Mouse (Mus musculus) ES-Bruce4 (cell line): Measurements from ENCODE around the gene Kmt5a. TPM values are rescaled to one million over a fixed set of nuclear protein-coding genes. Genes with fewer than 3 reads are reported as not detected.

Experiments used
- H3K27ac ChIP-seq: 2 replicates; pipeline ENCODE4 v1.5.1; 2012; ENCODE audit warnings: low read length, inconsistent platforms; ENCODE audit not compliant: insufficient read depth
- H3K27me3 ChIP-seq: 2 replicates; pipeline ENCODE4 v1.6.1; 2012; ENCODE audit warnings: mild to moderate bottlenecking, low read length, inconsistent platforms; ENCODE audit not compliant: control insufficient read depth, poor library complexity, insufficient read depth, severe bottlenecking
- H3K36me3 ChIP-seq: 2 replicates; pipeline ENCODE4 v1.6.1; 2012; ENCODE audit warnings: inconsistent platforms, mild to moderate bottlenecking, low read length, moderate library complexity; ENCODE audit not compliant: control insufficient read depth, poor library complexity, insufficient read depth, severe bottlenecking
- H3K4me1 ChIP-seq: one replicate; pipeline ENCODE4 v1.8.1; 2011; ENCODE audit warnings: low read length; ENCODE audit not compliant: control insufficient read depth, insufficient read depth
- H3K4me3 ChIP-seq: 2 replicates; pipeline ENCODE4 v1.5.1; 2011; ENCODE audit warnings: low read depth, mild to moderate bottlenecking, low read length
- H3K9ac ChIP-seq: 2 replicates; pipeline ENCODE4 v1.6.1; 2012; ENCODE audit warnings: low read depth, mild to moderate bottlenecking, inconsistent platforms; ENCODE audit not compliant: poor library complexity, severe bottlenecking
- H3K9me3 ChIP-seq: replicated peaks from 2 replicates; pipeline ENCODE4 v1.6.1; 2012; ENCODE audit warnings: mild to moderate bottlenecking, low read length, inconsistent platforms; ENCODE audit not compliant: control insufficient read depth, poor library complexity, insufficient read depth, severe bottlenecking
- CTCF ChIP-seq: IDR thresholded peaks from one replicate; pipeline ENCODE4 v1.8.1; 2011; ENCODE audit warnings: low read depth, low read length
- EP300 ChIP-seq: IDR thresholded peaks from 2 replicates; pipeline ENCODE4 v1.6.1; 2011; ENCODE audit warnings: low read depth, low read length; ENCODE audit not compliant: insufficient read depth
- POLR2A ChIP-seq: IDR thresholded peaks from one replicate; pipeline ENCODE4 v1.8.1; 2011; ENCODE audit warnings: low read length; ENCODE audit not compliant: insufficient read depth
- polyA plus RNA-seq: library from polyadenylated mRNA; stranded (reverse); fragments of >200 nt; gene quantifications from 2 replicates; pipeline ENCODE4 v1.2.4, GENCODE M21; 2011; ENCODE audit warnings: low read depth; ENCODE audit not compliant: missing spikeins, insufficient read depth, insufficient read length

The Kmt5a gene
- polyA plus RNA-seq, 1 experiment: 187 TPM

- no peaks in the 10 kb centered on the region for H3K36me3 ChIP-seq
- peak overlapping the region; percentile 99 for H3K4me3 ChIP-seq
- H3K9me3 ChIP-seq: no peaks in the 10 kb centered on the region
- H3K27ac ChIP-seq: peak overlapping the region; percentile 92
- peaks cover 2% of the 10 kb centered on the region for H3K4me1 ChIP-seq
- no peak for TF ChIP-seq CTCF
- TF ChIP-seq POLR2A: no peak
- no peak for TF ChIP-seq EP300
- peak overlapping the region; percentile 95 for H3K9ac ChIP-seq
- no peaks in the 10 kb centered on the region for H3K27me3 ChIP-seq
Measured at GRCm38 (mm10) chr5:124483655-124484396, 44.1 kb downstream of the Kmt5a start.

DNA sequence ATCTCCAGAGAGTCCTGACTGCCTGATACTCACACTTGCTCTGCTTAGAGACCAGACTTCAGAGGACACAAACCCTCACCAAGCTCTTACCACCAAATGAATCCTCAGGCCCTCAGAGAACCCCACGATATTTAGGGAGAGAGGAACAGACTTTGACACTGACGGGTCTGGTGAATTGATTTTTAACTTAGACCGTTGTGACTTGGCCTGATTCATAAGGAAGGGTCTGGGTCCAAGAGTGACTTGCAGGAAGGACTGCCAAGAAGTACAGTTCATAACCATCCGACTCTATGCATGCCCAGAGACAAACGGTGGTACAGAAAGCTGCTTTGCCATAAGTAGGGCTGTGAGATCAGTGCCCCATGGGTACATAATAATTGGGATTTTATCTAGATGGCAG, 45.9 kb downstream of the Kmt5a start:
- Histone ChIP-seq H3K9ac (no peak overlapping the region), H3K27me3 (no peaks in the 10 kb centered on the region), H3K9me3 (no peaks in the 10 kb centered on the region), H3K27ac (no peak overlapping the region), H3K4me1 (peaks cover 2% of the 10 kb centered on the region), H3K4me3 (no peak overlapping the region), H3K36me3 (peaks cover 2% of the 10 kb centered on the region; the same call in 1 of the 2 replicates)
- TF ChIP-seq EP300 (no peak), POLR2A (no peak), CTCF (no peak)

- H3K27me3 ChIP-seq: no peaks in the 10 kb centered on the region
- TF ChIP-seq EP300 (no peak), CTCF (no peak), POLR2A (no peak)
- H3K9me3 ChIP-seq: no peaks in the 10 kb centered on the region
- H3K4me3 ChIP-seq: no peak overlapping the region
- H3K27ac ChIP-seq: no peak overlapping the region
- H3K36me3 ChIP-seq: peaks cover 12% of the 10 kb centered on the region; the same call in 1 of the 2 replicates
- H3K4me1 ChIP-seq: peaks cover 2% of the 10 kb centered on the region
- no peak overlapping the region for H3K9ac ChIP-seq
Measured at GRCm38 (mm10) chr5:124488885-124489284, 49.2 kb downstream of the Kmt5a start.

DNA sequence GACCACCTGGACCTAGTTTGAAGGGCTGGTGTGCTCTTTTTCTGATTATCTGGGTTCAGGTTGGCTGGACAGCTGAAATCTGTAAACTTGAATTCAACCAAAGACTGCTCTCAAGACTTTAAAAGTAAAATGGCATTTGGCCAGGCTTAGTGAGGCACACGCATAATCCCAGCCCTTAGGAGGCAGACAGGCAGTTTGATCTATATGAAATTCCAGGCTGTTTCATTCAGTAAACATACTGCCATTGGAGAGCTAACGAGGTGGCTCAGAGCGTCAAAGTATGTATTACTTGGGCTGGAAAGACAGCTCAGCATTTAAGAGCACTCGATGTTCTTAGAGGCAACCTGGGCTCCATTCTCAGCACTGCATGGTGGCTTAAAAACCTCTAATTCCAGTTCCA, 52.0 kb downstream of the Kmt5a start:
- H3K36me3 ChIP-seq: peaks cover 17% of the 10 kb centered on the region; the same call in 1 of the 2 replicates
- TF ChIP-seq EP300: no peak
- no peak for TF ChIP-seq POLR2A
- no peak for TF ChIP-seq CTCF
- no peak overlapping the region for H3K9ac ChIP-seq
- H3K4me3 ChIP-seq: no peak overlapping the region
- no peak overlapping the region for H3K27ac ChIP-seq
- no peaks in the 10 kb centered on the region for H3K4me1 ChIP-seq
- no peaks in the 10 kb centered on the region for H3K9me3 ChIP-seq
- H3K27me3 ChIP-seq: no peaks in the 10 kb centered on the region

DNA sequence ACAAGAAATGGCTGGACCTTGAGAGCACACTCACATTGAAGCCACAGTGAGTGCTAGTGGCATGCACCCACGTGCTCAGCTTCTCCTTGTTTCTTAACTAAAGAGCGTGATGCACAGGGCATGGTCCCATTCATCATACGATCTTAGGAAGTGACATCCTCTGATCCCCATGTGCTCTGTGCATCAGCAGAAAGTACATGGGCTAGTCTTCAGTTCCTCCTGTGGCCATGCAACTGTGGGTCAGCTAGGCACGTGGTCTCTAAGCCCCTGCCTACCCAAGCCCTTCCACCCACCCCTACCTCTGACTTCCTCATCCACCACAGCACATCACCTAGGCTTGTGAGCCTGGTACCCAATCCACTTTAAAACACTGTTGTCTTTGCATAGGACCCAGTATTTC, 52.9 kb downstream of the Kmt5a start:
- Histone ChIP-seq H3K27me3 (no peaks in the 10 kb centered on the region), H3K9me3 (no peaks in the 10 kb centered on the region), H3K4me3 (no peak overlapping the region), H3K27ac (no peak overlapping the region), H3K36me3 (peaks cover 17% of the 10 kb centered on the region; the same call in 1 of the 2 replicates), H3K4me1 (no peaks in the 10 kb centered on the region), H3K9ac (no peak overlapping the region)
- TF ChIP-seq CTCF: no peak

- no peak for TF ChIP-seq EP300
- TF ChIP-seq CTCF: no peak
- TF ChIP-seq POLR2A: no peak
- Histone ChIP-seq H3K36me3 (peaks cover 17% of the 10 kb centered on the region; the same call in 1 of the 2 replicates), H3K27ac (no peak overlapping the region), H3K9ac (no peak overlapping the region), H3K4me1 (no peaks in the 10 kb centered on the region), H3K4me3 (no peak overlapping the region), H3K9me3 (no peaks in the 10 kb centered on the region), H3K27me3 (no peaks in the 10 kb centered on the region)
Measured at GRCm38 (mm10) chr5:124493455-124493854, 53.7 kb downstream of the Kmt5a start.
